Mouse (Mus musculus): ENCODE measurements around the gene Rftn2.

Gene Rftn2

GRCm38 (mm10) chr1:55171361-55172325, 54.9 kb downstream of the Rftn2 start:
- DNase-seq (ENCODE audit: low read depth, low spot score), result no peak

GRCm38 (mm10) chr1:55168591-55168990, 58.0 kb downstream of the Rftn2 start:
- no peak for DNase-seq (ENCODE audit: low read depth, low spot score)

GRCm38 (mm10) chr1:55167560-55167959, 59.0 kb downstream of the Rftn2 start:
- DNase-seq (ENCODE audit: low read depth, low spot score), result no peak

- no peak for DNase-seq (ENCODE audit: low read depth, low spot score)
Observed at GRCm38 (mm10) chr1:55164005-55164404, 62.6 kb downstream of the Rftn2 start.

- no peak for DNase-seq (ENCODE audit: low read depth, low spot score)
Observed at GRCm38 (mm10) chr1:55162781-55163180, 63.8 kb downstream of the Rftn2 start.

- DNase-seq (ENCODE audit: low read depth, low spot score), result peak; percentile 34
Observed at GRCm38 (mm10) chr1:55161895-55162294, 64.7 kb downstream of the Rftn2 start.

GRCm38 (mm10) chr1:55160831-55161638, 65.5 kb downstream of the Rftn2 start:
- DNase-seq (ENCODE audit: low read depth, low spot score), result peak; percentile 19

GRCm38 (mm10) chr1:55160218-55160617, 66.4 kb downstream of the Rftn2 start:
- no peak for DNase-seq (ENCODE audit: low read depth, low spot score)

- no peak for DNase-seq (ENCODE audit: low read depth, low spot score)
Observed at GRCm38 (mm10) chr1:55158821-55159220, 67.8 kb downstream of the Rftn2 start.

- no peak for DNase-seq (ENCODE audit: low read depth, low spot score)
Observed at GRCm38 (mm10) chr1:55158211-55158610, 68.4 kb downstream of the Rftn2 start.

GRCm38 (mm10) chr1:55157329-55157728, 69.3 kb downstream of the Rftn2 start:
- DNase-seq (ENCODE audit: low read depth, low spot score), result no peak

- DNase-seq (ENCODE audit: low read depth, low spot score), result no peak
Observed at GRCm38 (mm10) chr1:55145556-55145955, 81.0 kb downstream of the Rftn2 start.

GRCm38 (mm10) chr1:55144338-55144737, 82.2 kb downstream of the Rftn2 start:
- DNase-seq (ENCODE audit: low read depth, low spot score), result no peak

GRCm38 (mm10) chr1:55135846-55136245, 90.7 kb downstream of the Rftn2 start:
- DNase-seq (ENCODE audit: low read depth, low spot score), result no peak

GRCm38 (mm10) chr1:55134301-55134700, 92.3 kb downstream of the Rftn2 start:
- DNase-seq (ENCODE audit: low read depth, low spot score), result no peak

- no peak for DNase-seq (ENCODE audit: low read depth, low spot score)
Observed at GRCm38 (mm10) chr1:55133173-55133572, 93.4 kb downstream of the Rftn2 start.

GRCm38 (mm10) chr1:55132308-55132707, 94.3 kb downstream of the Rftn2 start:
- DNase-seq (ENCODE audit: low read depth, low spot score), result no peak

GRCm38 (mm10) chr1:55131424-55132014, 95.1 kb downstream of the Rftn2 start:
- DNase-seq (ENCODE audit: low read depth, low spot score), result no peak

- peak; percentile 90 for DNase-seq (ENCODE audit: low read depth, low spot score)
Observed at GRCm38 (mm10) chr1:55130943-55131401, 95.6 kb downstream of the Rftn2 start, which contains the start of gene Mob4. TSS of gene Mob4 (plus strand) at chr1:55131231.

GRCm38 (mm10) chr1:55130190-55130916, 96.2 kb downstream of the Rftn2 start:
- no peak for DNase-seq (ENCODE audit: low read depth, low spot score)

GRCm38 (mm10) chr1:55129716-55130115, 96.9 kb downstream of the Rftn2 start:
- DNase-seq (ENCODE audit: low read depth, low spot score), result no peak

Measured in retina, postnatal 7 days (tissue).